Mouse (Mus musculus) cortical plate, adult 2 months (tissue): ENCODE results near the gene S100b. TPM values are rescaled to one million over a fixed set of nuclear protein-coding genes. Genes with fewer than 3 reads are reported as not detected.

Experiments
- H3K27ac ChIP-seq: fragments of 200-500 bp; 2 replicates; pipeline ENCODE4 v1.5.1; 2012; ENCODE audit warnings: low read length, control low read depth, inconsistent platforms; ENCODE audit not compliant: insufficient read depth
- H3K4me1 ChIP-seq: fragments of 200-500 bp; 2 replicates; pipeline ENCODE4 v1.6.1; 2011; ENCODE audit warnings: low read length; ENCODE audit not compliant: control insufficient read depth, insufficient read depth
- H3K4me3 ChIP-seq: fragments of 200-500 bp; 2 replicates; pipeline ENCODE4 v1.5.1; 2011; ENCODE audit warnings: mild to moderate bottlenecking, low read length, control low read depth; ENCODE audit not compliant: insufficient read depth
- CTCF ChIP-seq: fragments of 200-500 bp; IDR thresholded peaks from 2 replicates; pipeline ENCODE4 v1.5.1; 2011; ENCODE audit warnings: mild to moderate bottlenecking, control low read depth, low read length; ENCODE audit not compliant: insufficient read depth; ENCODE audit errors: extremely low read depth
- POLR2A ChIP-seq: fragments of 200-500 bp; IDR thresholded peaks from 2 replicates; pipeline ENCODE4 v1.6.1; 2011; ENCODE audit warnings: mild to moderate bottlenecking, low read length, control low read depth; ENCODE audit not compliant: insufficient read depth; ENCODE audit errors: extremely low read depth
- polyA plus RNA-seq: library from polyadenylated mRNA; depleted of rRNA; stranded (reverse); fragments of >200 nt; gene quantifications from 2 replicates; pipeline ENCODE4 v1.2.3, GENCODE M21; 2012; rRNA removed

The S100b gene
- polyA plus RNA-seq, 1 experiment: 260 TPM

GRCm38 (mm10) chr10:76289936-76290671, 36.5 kb downstream of the S100b start:
- no peak overlapping the region for H3K27ac ChIP-seq
- H3K4me3 ChIP-seq: no peak overlapping the region
- H3K4me1 ChIP-seq: peaks cover 2% of the 10 kb centered on the region
- TF ChIP-seq POLR2A (no peak), CTCF (no peak)

- TF ChIP-seq POLR2A: no peak
- TF ChIP-seq CTCF: no peak
- Histone ChIP-seq H3K4me3 (no peak overlapping the region), H3K4me1 (peaks cover 2% of the 10 kb centered on the region), H3K27ac (no peak overlapping the region)
These were observed 39.6 kb downstream of the S100b start for GRCm38 (mm10) chr10:76293222-76293621.

- Histone ChIP-seq H3K27ac (no peak overlapping the region), H3K4me1 (0 out of 2 replicates have a peak, but pooled peaks cover 1% of the 10 kb centered on the region), H3K4me3 (no peak overlapping the region)
- no peak for TF ChIP-seq POLR2A
- no peak for TF ChIP-seq CTCF
These were observed 46.5 kb downstream of the S100b start for GRCm38 (mm10) chr10:76300133-76300532.

- peak overlapping the region; percentile 60; the same call in 1 of the 2 replicates for H3K27ac ChIP-seq
- TF ChIP-seq POLR2A (no peak), CTCF (no peak)
- peaks cover 13% of the 10 kb centered on the region for H3K4me1 ChIP-seq
- no peak overlapping the region for H3K4me3 ChIP-seq
These were observed 53.1 kb downstream of the S100b start for GRCm38 (mm10) chr10:76306738-76307137.

Other genes starting within 250 kb of the S100b start
- 10.2 and 10.7 TPM in 2 replicates for gene Zfp280b, start 221.2 kb upstream of the S100b start, polyA plus RNA-seq
- gene Slc5a4b, start 142.9 kb upstream of the S100b start, polyA plus RNA-seq: not detected in 2 replicates
- not detected in 2 replicates for gene Slc5a4a, start 106.4 kb upstream of the S100b start, polyA plus RNA-seq
- 79.9 and 81.2 TPM in 2 replicates for gene Prmt2, start 16.0 kb upstream of the S100b start, polyA plus RNA-seq
- gene Dip2a, start 91.4 kb downstream of the S100b start, polyA plus RNA-seq: 48.7 and 49.2 TPM in 2 replicates
- gene AC141477.1, start 186.6 kb downstream of the S100b start, polyA plus RNA-seq: not detected in 2 replicates
- gene Pcnt, start 188.9 kb downstream of the S100b start, polyA plus RNA-seq: 25.2 and 29.3 TPM in 2 replicates
- gene 2610028H24Rik, start 195.2 kb downstream of the S100b start, polyA plus RNA-seq: 0.23 TPM in 1 of 2 replicates, not detected in the other
- 56.0 and 59.4 TPM in 2 replicates for gene Mcm3ap, start 215.1 kb downstream of the S100b start, polyA plus RNA-seq
- 3.6 and 3.8 TPM in 2 replicates for gene Ybey, start 215.3 kb downstream of the S100b start, polyA plus RNA-seq